Mouse (Mus musculus) intestine, embryonic 14.5 days (tissue): ENCODE measurements around the gene E2f4. TPM values are rescaled to one million over a fixed set of nuclear protein-coding genes. Genes with fewer than 3 reads are reported as not detected.

Source experiments
- ATAC-seq: fragments of 200-750 bp; cut with Nextera tagmentation; replicated peaks from 2 replicates; pipeline ENCODE4 v1.8.0; 2017; ENCODE audit warnings: low read depth, moderate number of reproducible peaks, moderate TSS enrichment, moderate library complexity; ENCODE audit not compliant: low FRiP score, low TSS enrichment
- DNase-seq: peaks from one replicate; pipeline ENCODE4 v3.0.0-alpha.2; 2018; ENCODE audit warnings: low spot score
- H3K27ac ChIP-seq: fragments of 300-500 bp; sonication (generic); 2 replicates; pipeline ENCODE4 v1.5.1; 2014; ENCODE audit warnings: low read depth, mild to moderate bottlenecking, control low read depth
- H3K27me3 ChIP-seq: fragments of 300-500 bp; sonication (generic); replicated peaks from 2 replicates; pipeline ENCODE4 v1.6.1; 2014; ENCODE audit warnings: low read length, control low read depth; ENCODE audit not compliant: control insufficient read depth, insufficient read depth
- H3K36me3 ChIP-seq: fragments of 300-500 bp; sonication (generic); 2 replicates; pipeline ENCODE4 v1.6.1; 2014; ENCODE audit warnings: low read length, control low read depth; ENCODE audit not compliant: control insufficient read depth, insufficient read depth
- H3K4me1 ChIP-seq: fragments of 300-500 bp; sonication (generic); replicated peaks from 2 replicates; pipeline ENCODE4 v1.6.1; 2014; ENCODE audit warnings: low read length, control low read depth, mixed read lengths; ENCODE audit not compliant: control insufficient read depth, insufficient read depth
- H3K4me2 ChIP-seq: fragments of 300-500 bp; sonication (generic); 2 replicates; pipeline ENCODE4 v1.6.1; 2014; ENCODE audit warnings: low read length
- H3K4me3 ChIP-seq: fragments of 300-500 bp; sonication (generic); 2 replicates; pipeline ENCODE4 v1.5.1; 2014; ENCODE audit warnings: low read depth, low read length, control low read depth, mixed read lengths
- H3K9ac ChIP-seq: fragments of 300-500 bp; sonication (generic); 2 replicates; pipeline ENCODE4 v1.6.1; 2014; ENCODE audit warnings: mild to moderate bottlenecking, low read length
- H3K9me3 ChIP-seq: fragments of 300-500 bp; sonication (generic); 2 replicates; pipeline ENCODE4 v1.6.1; 2016; ENCODE audit warnings: low read length, control low read depth; ENCODE audit not compliant: control insufficient read depth
- WGBS: fragments of 180-500 bp; shearing (Covaris S2); extraction: QIAGEN DNeasy Blood & Tissue Kit; methylation state at CpG from one replicate; pipeline ENCODE4 v1.1.7; 2014; 5-methylcytosine and 5-hydroxymethylcytosine counted together
- polyA plus RNA-seq: library from polyadenylated mRNA; unstranded; fragments of >200 nt; fragmentation: Nextera tagmentation; extraction: Ambion mirVana; gene quantifications from 2 replicates; pipeline ENCODE4 v1.2.1, GENCODE M21; 2014

Gene E2f4
- polyA plus RNA-seq, 1 experiment from 2014 or later, result 114 TPM

DNA sequence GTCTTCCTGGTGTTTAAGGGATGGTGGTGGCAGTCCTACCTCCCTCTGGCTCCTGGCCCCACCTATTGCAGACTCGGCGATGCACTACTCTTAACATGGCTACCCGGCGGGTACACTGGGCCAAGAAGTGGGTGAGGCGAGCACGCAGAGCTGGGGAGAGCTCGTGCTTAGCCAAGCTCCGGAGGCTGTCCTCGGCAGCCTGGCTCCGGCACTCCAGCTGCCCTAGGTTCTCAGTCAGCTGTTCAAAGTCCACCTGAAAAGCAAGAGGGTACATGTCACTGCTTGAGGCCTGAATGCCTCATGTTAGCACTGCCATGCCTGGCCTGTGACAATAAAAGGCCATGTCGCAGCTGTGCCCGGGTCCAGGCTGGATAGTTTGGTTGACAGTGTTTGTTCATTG lies 32.9 kb downstream of the E2f4 start:
- 91% methylated on average over 12 of the region's 12 CpGs for WGBS
- H3K36me3 ChIP-seq, result peaks cover 67% of the 10 kb centered on the region
- H3K4me1 ChIP-seq, result peaks cover 11% of the 10 kb centered on the region
- no peaks in the 10 kb centered on the region for H3K27me3 ChIP-seq
- H3K4me3 ChIP-seq, result no peak overlapping the region
- H3K9ac ChIP-seq, result no peak overlapping the region
- no peak overlapping the region for H3K4me2 ChIP-seq
- H3K9me3 ChIP-seq, result no peaks in the 10 kb centered on the region
- no peak for ATAC-seq
- no peak overlapping the region for H3K27ac ChIP-seq
- DNase-seq, result no peak

DNA sequence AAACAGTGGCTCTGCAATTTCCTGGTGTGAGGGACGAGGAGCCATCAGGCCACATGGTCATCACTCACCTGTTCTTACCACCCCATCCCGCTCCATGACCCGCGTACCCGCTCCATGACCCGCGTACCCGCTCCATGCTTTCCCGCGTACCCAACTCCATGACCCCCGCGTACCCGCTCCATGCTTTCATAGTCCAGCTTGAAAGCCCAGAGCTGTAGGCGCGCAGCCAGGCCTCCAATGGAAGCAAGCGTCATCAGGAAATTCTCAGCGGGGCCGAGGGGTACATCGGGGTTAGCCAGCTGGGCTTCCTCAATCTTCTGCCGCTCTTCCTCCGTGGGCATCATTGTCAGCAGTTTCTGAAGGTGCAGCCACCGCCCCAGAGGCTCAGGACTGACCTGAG lies 34.0 kb downstream of the E2f4 start:
- 93% methylated on average over 22 of the region's 22 CpGs for WGBS
- H3K9ac ChIP-seq, result no peak overlapping the region
- peaks cover 8% of the 10 kb centered on the region; the same call in 1 of the 2 replicates for H3K4me1 ChIP-seq
- DNase-seq (no peak), ATAC-seq (no peak)
- peaks cover 79% of the 10 kb centered on the region for H3K36me3 ChIP-seq
- no peak overlapping the region for H3K4me2 ChIP-seq
- no peaks in the 10 kb centered on the region for H3K9me3 ChIP-seq
- H3K4me3 ChIP-seq, result no peak overlapping the region
- no peak overlapping the region for H3K27ac ChIP-seq
- no peaks in the 10 kb centered on the region for H3K27me3 ChIP-seq

DNA sequence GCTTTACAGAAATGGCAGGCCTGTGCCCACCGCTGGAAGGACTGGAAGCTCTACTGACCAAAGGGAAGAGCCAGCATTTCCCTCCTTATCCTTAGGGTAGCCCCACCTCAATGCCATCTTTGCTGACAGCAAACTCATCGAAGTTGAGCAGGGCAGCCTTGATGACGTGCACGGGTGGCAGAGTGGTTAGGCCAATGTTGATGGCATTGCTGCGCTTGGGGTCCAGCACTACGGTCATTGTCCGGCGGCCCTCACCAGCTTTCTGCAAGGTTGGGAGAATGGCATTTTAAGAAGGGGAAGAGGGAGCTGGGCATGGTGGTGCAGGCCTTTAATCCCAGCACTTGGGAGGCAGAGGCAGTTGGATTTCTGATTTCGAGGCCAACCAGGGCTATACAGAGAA lies 34.5 kb downstream of the E2f4 start:
- no peak overlapping the region for H3K27ac ChIP-seq
- WGBS, result 95% methylated on average over 9 of the region's 9 CpGs
- H3K9me3 ChIP-seq, result no peaks in the 10 kb centered on the region
- H3K9ac ChIP-seq, result no peak overlapping the region
- peaks cover 7% of the 10 kb centered on the region; the same call in 1 of the 2 replicates for H3K4me1 ChIP-seq
- H3K4me3 ChIP-seq, result no peak overlapping the region
- no peak overlapping the region for H3K4me2 ChIP-seq
- H3K36me3 ChIP-seq, result peaks cover 83% of the 10 kb centered on the region
- DNase-seq, result no peak
- no peaks in the 10 kb centered on the region for H3K27me3 ChIP-seq
- ATAC-seq, result no peak

DNA sequence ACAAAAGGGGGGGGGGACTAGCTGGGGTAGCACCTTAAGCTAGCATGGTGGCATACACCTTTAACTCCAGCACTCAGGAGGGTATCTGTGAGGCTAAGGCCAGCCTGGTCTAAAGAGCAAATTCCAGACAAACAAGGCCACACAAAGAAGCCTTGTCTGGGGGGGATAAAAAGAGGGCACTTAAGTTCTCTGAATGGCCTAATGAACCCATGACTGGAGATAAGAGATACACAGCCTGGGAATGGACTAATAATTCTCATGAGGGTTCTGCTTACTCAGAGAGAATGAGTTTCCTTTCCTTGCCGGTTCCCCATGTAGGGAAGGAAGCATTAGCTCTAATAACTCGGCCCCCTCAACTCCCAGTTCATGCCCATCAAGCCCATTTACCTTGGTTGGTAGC lies 35.1 kb downstream of the E2f4 start:
- DNase-seq (no peak), ATAC-seq (peak; percentile 48; the same call in 1 of the 2 replicates)
- Histone ChIP-seq H3K27me3 (no peaks in the 10 kb centered on the region), H3K36me3 (peaks cover 89% of the 10 kb centered on the region), H3K4me3 (no peak overlapping the region), H3K4me2 (no peak overlapping the region), H3K9me3 (no peaks in the 10 kb centered on the region), H3K27ac (no peak overlapping the region), H3K9ac (no peak overlapping the region), H3K4me1 (peaks cover under 1% of the 10 kb centered on the region; the same call in 1 of the 2 replicates)
- 62% methylated on average over 2 of the region's 2 CpGs for WGBS

DNA sequence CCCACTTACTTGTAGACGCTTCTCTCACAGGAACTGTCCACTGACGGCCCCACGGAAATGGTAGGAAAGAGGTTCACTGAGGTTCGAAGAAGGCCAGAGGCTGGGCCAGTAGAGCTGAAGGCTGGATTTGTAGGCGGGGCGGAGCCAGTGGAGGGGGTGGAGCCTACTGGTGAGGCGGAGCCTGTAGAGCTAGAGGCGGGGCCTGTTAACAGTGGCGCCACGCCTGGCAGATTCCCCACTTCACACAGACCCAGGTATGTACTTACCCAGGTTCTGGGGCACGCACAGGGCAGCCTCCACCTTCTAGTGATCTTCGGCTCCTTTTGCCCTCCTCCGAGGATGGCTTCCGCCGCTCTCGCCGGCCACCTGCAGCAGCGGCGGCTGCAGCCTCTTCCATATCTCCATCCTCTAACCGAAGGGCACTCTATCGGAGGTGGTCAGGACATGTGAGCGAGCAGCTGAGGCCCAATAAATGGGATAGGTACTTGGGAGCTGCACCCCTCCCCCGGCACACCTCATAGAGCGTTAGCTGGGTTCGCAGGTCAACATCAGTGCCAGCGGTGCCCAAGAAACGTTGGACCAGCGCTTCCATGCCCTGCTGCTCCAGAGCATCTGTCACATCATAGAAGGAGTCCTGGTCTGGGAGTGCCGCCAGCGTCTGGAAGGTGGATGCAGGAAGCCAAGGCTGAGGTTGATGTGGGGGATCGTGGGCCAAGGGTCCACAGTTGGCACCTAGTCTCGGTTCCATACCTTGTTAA lies 39.1 kb downstream of the E2f4 start:
- ATAC-seq (no peak), DNase-seq (no peak)
- Histone ChIP-seq H3K4me1 (peaks cover 7% of the 10 kb centered on the region), H3K27ac (no peak overlapping the region), H3K36me3 (peaks cover 63% of the 10 kb centered on the region), H3K9ac (no peak overlapping the region), H3K27me3 (no peaks in the 10 kb centered on the region), H3K9me3 (no peaks in the 10 kb centered on the region), H3K4me3 (no peak overlapping the region), H3K4me2 (no peak overlapping the region)
- 58% methylated on average over 32 of the region's 32 CpGs for WGBS

DNA sequence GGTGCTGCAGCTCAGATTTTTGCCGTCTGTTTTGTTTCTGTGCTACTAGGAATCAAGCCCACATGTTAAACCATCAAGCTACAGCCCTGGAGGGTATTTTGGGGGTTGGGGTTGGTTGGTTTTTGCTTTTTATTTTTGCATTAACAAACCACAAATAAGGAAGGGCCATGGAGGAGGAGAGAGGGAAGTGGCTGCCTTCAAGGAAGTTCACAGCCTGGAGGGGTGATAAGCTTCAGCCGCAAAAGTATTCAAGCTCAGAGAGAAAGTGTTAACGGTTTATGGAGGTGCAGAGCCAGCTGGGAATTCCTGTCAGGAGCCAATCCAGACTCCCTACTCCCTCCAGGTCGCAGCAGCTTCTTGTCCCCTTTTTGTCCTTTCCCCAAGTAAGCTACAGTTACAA lies 41.5 kb downstream of the E2f4 start:
- H3K4me2 ChIP-seq, result no peak overlapping the region
- H3K9ac ChIP-seq, result no peak overlapping the region
- no peak for ATAC-seq
- no peak overlapping the region for H3K27ac ChIP-seq
- H3K4me1 ChIP-seq, result peaks cover 7% of the 10 kb centered on the region
- WGBS, result 31% methylated on average over 4 of the region's 4 CpGs
- no peak for DNase-seq
- H3K9me3 ChIP-seq, result no peaks in the 10 kb centered on the region
- no peak overlapping the region for H3K4me3 ChIP-seq
- H3K27me3 ChIP-seq, result no peaks in the 10 kb centered on the region
- peaks cover 46% of the 10 kb centered on the region for H3K36me3 ChIP-seq

DNA sequence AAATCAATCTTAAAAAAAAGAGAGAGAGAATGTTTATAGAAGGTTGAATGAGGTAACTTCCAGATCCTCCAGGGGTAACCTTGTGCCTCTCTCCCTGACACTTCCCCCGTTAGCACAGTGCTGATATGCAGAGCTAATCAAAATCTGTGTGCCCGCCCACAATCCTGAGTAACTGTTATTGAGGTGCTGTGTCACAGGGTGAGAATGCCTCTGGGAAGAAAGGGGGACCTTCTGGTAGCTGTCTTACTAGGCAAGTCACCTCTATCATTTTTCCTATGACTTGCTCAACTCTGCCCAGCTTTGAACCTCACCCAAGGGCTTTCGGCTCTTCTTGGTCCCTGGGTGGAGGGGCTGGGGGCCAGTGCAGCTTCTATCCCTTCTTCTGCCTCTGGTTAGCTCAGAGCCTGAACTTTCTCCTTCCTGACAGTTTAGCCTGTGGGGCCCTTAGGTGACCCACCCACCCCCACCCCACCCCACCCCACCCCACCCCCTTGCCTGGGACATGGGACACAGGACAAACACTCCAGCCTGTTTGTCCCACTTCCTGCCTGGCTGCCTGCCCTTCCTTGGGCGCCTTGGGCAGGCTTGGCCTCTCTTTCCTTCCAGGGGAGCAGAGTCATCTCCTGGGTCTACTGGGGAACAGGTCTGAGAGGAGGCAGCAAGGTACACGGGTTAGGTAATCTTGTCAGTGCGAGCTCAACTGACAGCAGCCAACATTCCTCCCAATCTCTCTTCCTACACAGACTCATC lies 42.6 kb downstream of the E2f4 start:
- no peak for DNase-seq
- Histone ChIP-seq H3K9me3 (no peaks in the 10 kb centered on the region), H3K27me3 (no peaks in the 10 kb centered on the region), H3K4me2 (no peak overlapping the region), H3K27ac (no peak overlapping the region), H3K36me3 (peaks cover 35% of the 10 kb centered on the region), H3K4me1 (peaks cover 17% of the 10 kb centered on the region), H3K9ac (no peak overlapping the region), H3K4me3 (no peak overlapping the region)
- no peak for ATAC-seq
- WGBS, result 59% methylated on average over 6 of the region's 6 CpGs

DNA sequence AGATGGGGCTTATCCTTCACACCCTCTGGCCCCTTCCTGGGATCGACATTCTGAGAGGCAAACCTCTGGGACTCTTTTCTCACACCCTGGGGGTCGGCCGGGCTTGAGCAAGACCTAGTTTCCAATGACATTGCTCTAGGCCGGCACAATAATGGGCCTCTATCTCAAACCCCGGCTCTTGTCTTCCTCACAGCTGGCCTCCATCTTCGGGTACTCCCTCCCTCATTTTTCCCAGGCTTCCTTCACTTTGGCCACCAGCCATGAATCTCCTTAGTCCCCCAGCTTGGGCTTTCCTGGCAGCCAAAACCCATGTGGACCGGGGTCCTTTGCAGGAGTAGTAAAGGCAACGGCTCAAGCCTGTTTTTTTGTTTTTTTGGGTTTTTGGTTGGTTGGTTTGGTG lies 43.9 kb downstream of the E2f4 start:
- Histone ChIP-seq H3K27ac (peak overlapping the region; percentile 52; the same call in 1 of the 2 replicates), H3K36me3 (peaks cover 22% of the 10 kb centered on the region), H3K4me3 (no peak overlapping the region), H3K4me1 (peaks cover 30% of the 10 kb centered on the region), H3K27me3 (no peaks in the 10 kb centered on the region), H3K9me3 (no peaks in the 10 kb centered on the region), H3K4me2 (no peak overlapping the region), H3K9ac (no peak overlapping the region)
- ATAC-seq (no peak), DNase-seq (no peak)
- WGBS, result 38% methylated on average over 8 of the region's 8 CpGs
